Mouse (Mus musculus) heart, postnatal 0 days (tissue): ENCODE measurements at regions not wholly inside any gene's neighbourhood (a gene's known extent, or its start where the extent isn't known, plus 50 kb on each side); places are given as distances from the start of the nearest gene placed in this dataset.
"Not testable (repeated sequence)": the region's sequence is repeated elsewhere in the genome, so short reads cannot be mapped to it uniquely, and the experiment has no call there.

ENCODE experiments used
- ATAC-seq: fragments of 200-750 bp; cut with Nextera tagmentation; 2 replicates; pipeline ENCODE4 v1.8.0; 2017; ENCODE audit warnings: low read depth, moderate number of reproducible peaks, moderate library complexity; ENCODE audit not compliant: insufficient read depth
- DNase-seq: peaks from one replicate; pipeline ENCODE4 v3.0.0-alpha.2; 2016; ENCODE audit warnings: low spot score
- H3K27ac ChIP-seq: fragments of 300-500 bp; sonication (generic); 2 replicates; pipeline ENCODE4 v1.5.1; 2014; ENCODE audit warnings: low read depth, mild to moderate bottlenecking
- H3K27me3 ChIP-seq: fragments of 300-500 bp; sonication (generic); 2 replicates; pipeline ENCODE4 v1.6.1; 2014; ENCODE audit warnings: low read length, mixed read lengths; ENCODE audit not compliant: control insufficient read depth, insufficient read depth
- H3K36me3 ChIP-seq: fragments of 300-500 bp; sonication (generic); replicated peaks from 2 replicates; pipeline ENCODE4 v1.6.1; 2014; ENCODE audit warnings: low read length, mixed read lengths; ENCODE audit not compliant: control insufficient read depth, insufficient read depth
- H3K4me1 ChIP-seq: fragments of 300-500 bp; sonication (generic); 2 replicates; pipeline ENCODE4 v1.6.1; 2014; ENCODE audit warnings: antibody characterized with exemption; ENCODE audit not compliant: control insufficient read depth, insufficient read depth
- H3K4me2 ChIP-seq: fragments of 300-500 bp; sonication (generic); 2 replicates; pipeline ENCODE4 v1.6.1; 2014; ENCODE audit warnings: low read depth, mild to moderate bottlenecking, low read length, moderate library complexity
- H3K4me3 ChIP-seq: fragments of 300-500 bp; sonication (generic); 2 replicates; pipeline ENCODE4 v1.5.1; 2014; ENCODE audit warnings: low read depth, low read length
- H3K9ac ChIP-seq: fragments of 300-500 bp; sonication (generic); replicated peaks from 2 replicates; pipeline ENCODE4 v1.6.1; 2014; ENCODE audit warnings: low read depth, low read length, mixed read lengths
- H3K9me3 ChIP-seq: fragments of 300-500 bp; sonication (generic); replicated peaks from 2 replicates; pipeline ENCODE4 v1.6.1; 2016; ENCODE audit warnings: low read length; ENCODE audit not compliant: control insufficient read depth
- CTCF ChIP-seq: IDR thresholded peaks from 2 replicates; pipeline ENCODE4 v1.5.1; 2016; ENCODE audit warnings: antibody characterized with exemption, control low read depth, low read depth
- EP300 ChIP-seq: IDR thresholded peaks from 2 replicates; pipeline ENCODE4 v1.6.1; 2016; ENCODE audit warnings: antibody characterized with exemption, low read depth
- WGBS: fragments of 180-500 bp; shearing (Covaris S2); extraction: QIAGEN DNeasy Blood & Tissue Kit; methylation state at CpG from one replicate; pipeline ENCODE4 v1.1.7; 2014; 5-methylcytosine and 5-hydroxymethylcytosine counted together

DNA sequence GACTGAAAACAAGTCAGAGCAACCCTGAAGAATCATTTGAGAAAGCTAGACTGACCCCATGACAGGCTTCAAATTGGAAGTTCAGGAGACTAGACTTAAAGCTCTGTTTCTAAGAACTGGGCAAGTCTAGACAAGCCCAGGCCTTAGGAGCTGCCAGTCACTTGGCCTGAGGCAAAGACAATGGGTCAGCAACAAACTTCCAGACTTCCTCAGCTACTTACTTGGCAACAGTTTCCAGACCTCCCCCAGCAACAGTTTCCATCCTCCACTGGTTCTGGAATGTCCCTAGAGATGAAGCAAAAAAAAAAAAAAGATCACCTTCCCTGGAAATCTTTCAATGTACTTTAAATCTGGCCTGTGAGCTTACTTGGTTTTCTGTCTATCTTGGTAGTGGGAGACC lies 251.9 kb downstream of the Gm21738 start:
- no peak for TF ChIP-seq CTCF
- H3K27me3 ChIP-seq: no peaks in the 10 kb centered on the region
- no peak overlapping the region for H3K4me2 ChIP-seq
- no peak for DNase-seq
- no peak overlapping the region for H3K27ac ChIP-seq
- no peaks in the 10 kb centered on the region for H3K36me3 ChIP-seq
- no peak overlapping the region for H3K4me3 ChIP-seq
- no peaks in the 10 kb centered on the region for H3K4me1 ChIP-seq
- H3K9me3 ChIP-seq: no peaks in the 10 kb centered on the region
- no peak for ATAC-seq
- H3K9ac ChIP-seq: no peak overlapping the region

DNA sequence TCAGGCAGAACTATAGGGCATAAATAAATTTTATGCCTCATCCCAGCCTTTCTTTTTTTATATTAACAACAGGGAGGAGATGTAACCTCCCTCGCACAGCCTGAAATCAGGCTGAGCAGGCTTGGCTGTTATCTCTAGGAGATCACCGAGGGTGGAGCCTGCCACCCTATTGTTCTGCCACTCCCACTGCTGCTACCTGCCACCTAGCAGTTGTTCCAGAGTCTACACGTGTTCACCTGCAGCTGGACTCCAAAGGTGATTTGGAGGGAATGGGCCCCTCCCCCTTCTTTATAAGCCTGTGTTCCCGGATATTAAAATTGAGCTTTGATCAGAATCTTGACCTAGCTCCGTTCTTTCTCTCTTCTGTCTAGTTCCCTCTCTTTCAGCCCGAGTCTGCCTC lies 245.8 kb upstream of the Ube2e2 start:
- not testable (repeated sequence) for H3K36me3 ChIP-seq, H3K4me1 ChIP-seq, H3K27me3 ChIP-seq, H3K27ac ChIP-seq, H3K9me3 ChIP-seq, H3K9ac ChIP-seq, ATAC-seq, H3K4me3 ChIP-seq, H3K4me2 ChIP-seq, DNase-seq
- WGBS: 63% methylated on average over 6 of the region's 6 CpGs

DNA sequence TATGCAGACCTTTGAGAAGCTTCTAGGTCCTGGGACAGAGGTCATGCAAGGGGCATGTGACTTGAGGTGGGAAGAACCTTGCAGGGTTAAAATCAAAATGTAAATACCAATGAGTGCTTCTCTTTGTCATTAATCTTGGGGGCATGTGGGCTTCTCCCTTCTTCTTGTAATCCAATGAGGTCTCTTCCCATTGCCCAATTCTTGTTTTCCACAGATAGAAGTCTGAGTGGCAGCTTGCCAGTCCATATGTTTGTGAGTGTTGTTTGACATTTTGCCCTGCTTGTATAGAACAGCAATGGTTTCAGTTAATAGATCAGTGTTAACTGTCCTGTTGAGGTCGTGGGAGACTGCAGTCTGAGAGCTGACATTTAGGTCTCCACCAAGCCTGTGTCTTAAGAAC lies 237.5 kb upstream of the Ube2e2 start:
- Histone ChIP-seq H3K4me2 (no peak overlapping the region), H3K4me1 (no peaks in the 10 kb centered on the region), H3K9me3 (no peaks in the 10 kb centered on the region), H3K36me3 (no peaks in the 10 kb centered on the region), H3K4me3 (no peak overlapping the region), H3K27ac (no peak overlapping the region), H3K27me3 (no peaks in the 10 kb centered on the region), H3K9ac (no peak overlapping the region)
- 27% methylated on average over 1 of the region's 1 CpGs for WGBS
- ATAC-seq (no peak), DNase-seq (no peak)
- TF ChIP-seq EP300 (no peak), CTCF (no peak)
